Mouse (Mus musculus) c-Kit-positive CD71-positive TER-119-positive erythroid progenitor cells, embryonic 14.5 days (primary cell): ENCODE data around the gene Ltb4r2.

Experiments
- DNase-seq: peaks from one replicate; pipeline ENCODE4 v3.0.0-alpha.2; 2013; ENCODE audit warnings: low spot score

Ltb4r2 gene

GRCm38 (mm10) chr14:55781310-55781709 lies 20.1 kb downstream of the Ltb4r2 start:
- peak; percentile 67 for DNase-seq

GRCm38 (mm10) chr14:55782361-55782960 lies 21.2 kb downstream of the Ltb4r2 start:
- no peak for DNase-seq

- DNase-seq, result no peak
These were observed 22.1 kb downstream of the Ltb4r2 start for GRCm38 (mm10) chr14:55783171-55783957.

GRCm38 (mm10) chr14:55783958-55784235 lies 22.7 kb downstream of the Ltb4r2 start, which contains the start of gene Adcy4:
TSS of gene Adcy4 (minus strand) at chr14:55784095.
- DNase-seq, result no peak

DNA sequence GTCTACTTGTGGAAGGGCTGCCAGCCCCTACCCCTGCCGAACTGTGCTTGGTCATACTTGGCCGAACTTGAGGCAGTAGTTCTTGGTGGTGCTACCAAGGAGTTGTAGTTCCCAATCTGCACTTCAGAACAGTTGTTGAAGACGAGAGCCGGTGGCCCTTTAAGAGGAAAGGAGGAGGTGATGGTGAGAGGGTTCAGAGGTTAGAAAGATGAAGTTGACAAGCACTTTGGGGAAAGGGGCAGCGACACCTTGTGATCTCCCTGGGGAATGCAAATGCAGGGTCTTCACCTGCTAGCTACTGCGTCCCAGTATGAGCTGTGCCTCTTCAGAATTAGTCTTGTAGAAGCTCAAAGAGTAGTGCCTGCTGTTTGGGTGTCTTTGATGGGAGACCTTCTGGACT lies 24.0 kb downstream of the Ltb4r2 start:
- no peak for DNase-seq

DNA sequence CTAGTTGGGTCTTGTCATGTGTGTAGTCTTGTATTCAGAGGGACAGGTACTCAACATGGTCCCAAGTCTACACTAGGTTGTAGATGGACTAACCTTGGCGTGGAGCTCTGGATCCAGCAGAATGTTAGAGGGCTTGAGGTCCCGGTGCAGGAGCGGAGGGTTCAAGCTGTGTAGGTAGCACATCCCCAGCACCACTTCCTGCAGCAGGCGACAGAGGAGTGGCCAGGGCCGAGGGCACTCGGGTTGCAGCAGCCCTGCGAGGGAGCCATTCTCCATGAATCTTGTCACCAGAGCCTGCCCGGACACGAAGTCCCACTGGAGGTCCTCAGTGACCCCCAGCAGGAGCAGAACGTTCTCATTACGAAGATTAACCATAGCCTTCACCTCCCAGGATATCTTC lies 26.5 kb downstream of the Ltb4r2 start:
- no peak for DNase-seq

DNA sequence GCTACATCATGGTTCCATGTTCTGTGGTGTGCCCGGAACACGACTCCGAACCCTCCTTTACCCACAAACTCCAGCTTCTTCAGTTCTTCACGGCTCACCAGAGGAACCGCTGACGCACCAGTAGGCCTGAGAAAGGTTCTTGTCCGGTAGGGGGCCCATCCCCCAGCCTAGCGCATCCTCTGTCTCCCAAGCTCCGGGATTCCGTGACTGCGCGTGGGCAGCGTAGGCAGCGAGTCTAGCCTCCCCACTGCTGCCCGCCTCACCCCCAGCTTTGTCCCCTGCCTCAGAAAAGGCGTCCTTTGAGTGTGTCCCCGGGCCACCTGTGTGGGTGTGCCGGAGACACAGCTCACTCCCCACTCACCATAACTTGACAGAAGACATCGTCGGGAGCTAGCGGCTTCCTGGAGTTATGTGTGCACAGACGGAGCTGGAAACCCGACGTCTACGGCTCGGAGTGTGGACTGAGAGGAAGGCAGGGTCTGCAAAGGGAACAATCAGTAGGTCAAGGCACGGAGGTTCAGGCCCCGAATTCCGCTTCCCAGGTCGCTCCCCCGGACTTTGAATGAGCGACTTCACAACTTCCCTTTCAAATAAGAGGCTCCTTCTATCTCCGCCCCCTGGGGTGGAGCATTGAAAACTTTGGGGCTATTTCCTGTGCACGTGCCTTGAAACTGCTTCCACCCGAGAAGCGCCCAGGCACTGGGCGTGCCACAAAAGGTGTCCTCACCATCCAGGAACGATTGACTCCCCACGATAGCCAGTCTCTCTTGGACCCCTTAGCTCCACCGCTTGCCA lies 27.2 kb downstream of the Ltb4r2 start, which contains the start of gene Ripk3:
Ripk3 (minus strand) TSS at position 610 of the 795 bp plus-strand sequence.
- peak; percentile 54 for DNase-seq

- DNase-seq, result no peak
These were observed 32.2 kb downstream of the Ltb4r2 start for GRCm38 (mm10) chr14:55793461-55793860.

GRCm38 (mm10) chr14:55793946-55794345 lies 32.7 kb downstream of the Ltb4r2 start:
- DNase-seq, result no peak

- peak; percentile 45 for DNase-seq
These were observed 34.3 kb downstream of the Ltb4r2 start for GRCm38 (mm10) chr14:55795380-55796163.
